Mouse (Mus musculus) thymus, postnatal 25 days (tissue): ENCODE data around the gene Ptgdr2.

Source experiments
- DNase-seq: peaks from one replicate; pipeline ENCODE4 v3.0.0; 2022

Ptgdr2 gene

GRCm38 (mm10) chr19:10936077-10936476 is 883 bp upstream of the Ptgdr2 start:
- no peak for DNase-seq

DNA sequence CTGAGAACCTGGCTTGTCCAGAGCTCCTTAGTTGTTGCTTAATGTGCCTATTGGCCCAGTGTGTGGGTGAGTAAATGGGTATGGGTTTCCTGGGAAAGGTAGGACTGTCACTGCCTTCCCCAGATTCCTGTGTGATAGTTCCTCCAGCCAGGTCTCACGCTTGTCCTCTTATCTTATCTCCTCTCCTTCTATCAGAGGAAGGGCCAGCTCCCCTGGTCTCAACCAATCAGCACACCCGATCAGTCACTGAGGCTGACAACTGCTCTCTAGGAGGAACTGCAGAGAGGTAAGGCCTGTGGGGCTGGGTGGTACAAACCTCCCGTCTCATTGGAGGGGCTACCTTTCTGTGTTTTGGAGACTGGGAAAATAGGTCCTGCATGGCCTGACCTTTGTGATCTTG is 1.8 kb downstream of the Ptgdr2 start:
- DNase-seq: no peak

DNA sequence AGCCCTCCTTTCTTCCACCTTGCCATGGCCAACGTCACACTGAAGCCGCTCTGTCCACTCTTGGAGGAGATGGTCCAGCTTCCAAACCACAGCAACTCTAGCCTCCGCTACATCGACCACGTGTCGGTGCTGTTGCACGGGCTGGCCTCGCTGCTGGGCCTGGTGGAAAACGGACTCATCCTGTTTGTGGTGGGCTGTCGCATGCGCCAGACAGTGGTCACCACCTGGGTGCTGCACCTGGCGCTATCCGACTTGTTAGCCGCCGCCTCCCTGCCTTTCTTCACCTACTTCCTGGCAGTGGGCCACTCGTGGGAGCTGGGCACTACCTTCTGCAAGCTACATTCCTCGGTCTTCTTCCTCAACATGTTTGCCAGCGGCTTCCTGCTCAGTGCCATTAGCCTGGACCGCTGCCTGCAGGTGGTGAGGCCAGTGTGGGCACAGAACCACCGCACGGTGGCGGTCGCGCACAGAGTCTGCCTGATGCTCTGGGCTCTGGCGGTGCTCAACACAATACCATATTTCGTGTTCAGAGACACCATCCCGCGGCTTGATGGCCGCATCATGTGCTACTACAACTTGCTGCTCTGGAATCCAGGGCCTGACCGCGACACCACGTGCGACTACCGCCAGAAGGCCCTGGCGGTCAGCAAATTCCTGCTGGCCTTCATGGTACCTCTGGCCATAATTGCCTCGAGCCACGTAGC is 3.3 kb downstream of the Ptgdr2 start:
- peak; percentile 58 for DNase-seq

DNA sequence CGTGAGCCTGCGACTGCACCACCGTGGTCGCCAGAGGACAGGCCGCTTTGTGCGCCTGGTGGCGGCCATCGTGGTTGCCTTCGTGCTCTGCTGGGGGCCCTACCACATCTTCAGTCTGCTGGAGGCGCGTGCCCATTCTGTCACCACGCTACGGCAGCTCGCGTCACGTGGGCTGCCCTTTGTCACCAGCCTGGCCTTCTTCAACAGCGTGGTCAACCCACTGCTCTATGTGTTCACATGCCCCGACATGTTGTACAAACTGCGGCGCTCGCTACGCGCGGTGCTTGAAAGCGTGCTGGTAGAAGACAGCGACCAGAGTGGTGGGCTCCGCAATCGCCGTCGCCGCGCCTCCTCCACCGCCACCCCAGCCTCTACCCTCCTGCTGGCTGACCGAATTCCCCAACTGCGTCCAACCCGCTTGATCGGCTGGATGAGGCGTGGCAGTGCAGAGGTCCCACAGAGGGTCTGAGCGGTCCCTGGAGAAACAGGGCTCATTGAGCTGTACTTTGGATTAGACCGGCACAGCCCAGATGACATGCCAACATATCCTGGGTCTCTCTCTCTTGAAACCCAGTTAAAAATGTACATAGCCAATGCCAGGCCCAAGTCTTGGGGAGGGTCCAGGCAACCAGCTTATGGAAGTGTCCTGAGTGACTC is 4.0 kb downstream of the Ptgdr2 start:
- DNase-seq: no peak

DNA sequence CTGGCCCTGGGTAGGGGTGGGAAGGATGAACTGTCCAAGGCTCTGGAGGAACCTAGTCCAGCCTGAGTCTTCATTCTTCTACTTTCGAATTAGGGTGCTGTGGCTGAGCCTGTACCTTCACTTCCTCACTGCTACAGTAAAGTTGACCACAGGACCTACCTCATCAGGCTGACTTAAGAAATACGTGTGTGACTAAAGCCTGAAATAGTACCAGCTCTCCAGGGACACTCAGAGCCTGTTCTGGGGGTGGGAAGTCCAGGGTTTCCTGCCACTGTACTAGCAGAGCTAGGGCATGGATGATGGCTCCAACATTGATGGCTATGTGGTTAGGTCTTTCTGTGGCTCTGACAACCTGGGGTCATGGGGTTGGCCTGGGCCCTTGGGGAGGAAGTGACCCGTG is 7.0 kb downstream of the Ptgdr2 start:
- no peak for DNase-seq

DNA sequence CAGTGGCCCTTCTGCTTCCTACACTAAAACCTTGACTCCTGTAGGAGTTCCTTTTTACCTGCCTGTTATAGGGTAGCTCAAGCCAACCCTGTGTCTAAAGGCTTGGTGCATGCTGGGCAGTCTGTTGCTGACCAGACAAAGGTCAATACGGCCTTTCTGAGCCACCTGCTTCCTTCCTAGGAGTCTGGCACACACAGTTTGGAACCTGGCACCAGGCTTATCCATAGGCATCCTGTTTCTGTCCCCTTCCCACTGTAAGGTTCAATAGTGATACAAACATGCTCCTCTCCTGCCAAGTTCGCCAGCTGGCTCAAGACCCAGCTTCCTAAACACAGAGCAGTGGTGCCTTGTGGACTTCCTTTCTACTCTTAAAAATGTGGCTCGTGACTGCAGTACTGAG is 9.5 kb downstream of the Ptgdr2 start:
- no peak for DNase-seq

DNA sequence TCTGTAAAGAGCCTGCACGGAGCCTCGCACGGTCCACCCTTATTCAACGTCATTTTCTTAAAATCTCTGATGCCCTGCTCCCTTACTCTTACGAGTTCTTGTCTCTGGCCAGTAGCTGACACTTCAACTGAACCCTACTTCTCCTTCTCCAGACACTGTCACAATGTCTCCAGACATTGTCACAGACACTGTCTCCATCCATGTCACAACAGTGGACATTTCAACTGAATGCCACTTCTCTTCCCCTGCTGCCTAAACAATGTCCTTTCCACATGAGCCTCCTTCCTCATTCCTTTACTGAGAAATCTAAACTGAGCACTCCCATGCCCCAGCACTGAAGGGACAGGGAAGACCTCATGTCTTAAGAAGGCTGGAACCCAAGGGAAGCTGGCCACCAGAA is 10.3 kb downstream of the Ptgdr2 start:
- DNase-seq: no peak

DNA sequence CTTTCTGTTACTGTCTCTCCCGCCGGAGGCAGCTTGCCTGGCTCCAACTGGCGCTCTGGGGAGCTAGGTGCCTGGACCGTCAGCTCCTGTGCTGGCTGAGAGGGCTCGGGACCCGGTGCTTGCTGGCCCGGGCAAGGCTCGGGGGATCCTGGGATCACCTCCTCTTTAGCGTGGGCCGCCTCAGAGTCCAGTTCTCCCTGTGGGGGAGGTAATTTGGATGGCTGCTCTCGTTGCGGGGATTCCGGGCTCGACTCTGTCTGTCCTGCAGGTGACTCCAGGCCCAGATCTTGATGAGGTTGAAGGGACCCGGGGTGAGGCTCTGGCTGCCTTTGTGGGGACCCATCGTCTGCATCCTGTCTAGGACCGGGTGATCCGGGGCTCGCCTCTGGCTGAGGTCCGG is 11.5 kb downstream of the Ptgdr2 start:
- DNase-seq: peak; percentile 12

GRCm38 (mm10) chr19:10949112-10949511 is 12.2 kb downstream of the Ptgdr2 start, which contains the start of gene Ccdc86:
Gene Ccdc86 (minus strand): TSS chr19:10949266.
- peak; percentile 94 for DNase-seq

- DNase-seq: no peak
These were observed 12.6 kb downstream of the Ptgdr2 start for GRCm38 (mm10) chr19:10949558-10949957.

DNA sequence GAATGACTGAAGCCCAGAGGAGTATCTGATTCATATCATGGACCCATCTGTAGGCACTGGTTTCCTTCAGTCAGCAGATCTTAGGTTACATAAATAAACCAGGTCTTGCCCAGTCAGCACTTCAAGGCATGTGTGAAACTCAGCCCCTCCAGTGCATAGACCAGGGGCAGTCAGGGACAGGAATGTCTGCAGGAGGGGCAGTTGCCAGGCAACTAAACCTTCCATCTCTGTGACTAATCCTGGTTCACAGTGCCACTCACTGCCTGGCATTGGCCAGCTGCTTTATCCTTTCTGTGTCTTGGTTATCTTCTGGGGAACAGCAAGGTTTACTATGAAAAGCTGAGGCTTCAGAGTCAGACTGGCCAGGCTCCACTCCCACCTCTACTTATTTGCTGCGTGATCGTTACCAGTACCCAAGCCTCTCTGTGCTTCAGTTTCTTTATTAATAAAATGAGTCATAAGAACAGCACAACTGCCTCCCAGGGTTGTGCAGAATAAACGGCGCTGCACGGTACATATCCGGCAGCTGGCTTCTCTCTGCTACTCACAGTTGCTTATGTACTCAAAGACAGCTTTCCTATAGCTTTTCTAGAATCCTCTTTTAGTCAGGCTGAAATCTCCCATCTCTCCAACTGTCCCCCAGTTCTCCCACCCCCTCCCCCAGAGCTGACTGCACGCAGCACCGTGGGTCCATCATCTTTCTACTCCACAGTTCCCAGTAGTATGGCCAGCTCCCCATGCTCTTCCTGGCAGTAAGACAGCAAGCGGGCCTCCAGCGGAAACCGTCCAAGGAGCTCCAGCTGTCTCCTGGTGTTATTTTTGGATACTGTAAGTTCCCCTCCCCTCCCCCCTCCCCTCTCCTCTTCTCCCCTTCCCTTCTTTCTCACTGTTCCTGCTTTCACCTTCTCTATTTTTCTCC is 15.3 kb downstream of the Ptgdr2 start:
- no peak for DNase-seq

- DNase-seq: peak; percentile 34
These were observed 22.4 kb downstream of the Ptgdr2 start for GRCm38 (mm10) chr19:10959085-10959977.

DNA sequence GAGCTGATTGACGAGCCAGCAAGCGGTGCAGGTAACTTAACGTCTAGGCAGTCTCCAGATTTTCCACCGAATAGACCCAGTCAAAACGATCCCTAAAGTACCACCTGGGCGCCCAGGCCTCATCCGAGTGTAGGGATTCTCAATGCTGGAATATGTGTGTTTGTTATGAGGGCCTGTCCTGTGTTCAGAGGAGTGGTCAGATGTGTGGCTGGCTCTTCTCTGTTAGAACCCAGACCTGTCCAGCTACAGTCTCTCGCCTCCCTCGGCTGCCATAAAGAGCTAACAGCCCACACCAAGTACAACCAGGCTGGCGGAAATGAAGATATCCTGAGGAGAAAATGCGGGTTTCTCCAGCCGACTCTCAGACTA is 23.0 kb downstream of the Ptgdr2 start:
- DNase-seq: no peak

DNA sequence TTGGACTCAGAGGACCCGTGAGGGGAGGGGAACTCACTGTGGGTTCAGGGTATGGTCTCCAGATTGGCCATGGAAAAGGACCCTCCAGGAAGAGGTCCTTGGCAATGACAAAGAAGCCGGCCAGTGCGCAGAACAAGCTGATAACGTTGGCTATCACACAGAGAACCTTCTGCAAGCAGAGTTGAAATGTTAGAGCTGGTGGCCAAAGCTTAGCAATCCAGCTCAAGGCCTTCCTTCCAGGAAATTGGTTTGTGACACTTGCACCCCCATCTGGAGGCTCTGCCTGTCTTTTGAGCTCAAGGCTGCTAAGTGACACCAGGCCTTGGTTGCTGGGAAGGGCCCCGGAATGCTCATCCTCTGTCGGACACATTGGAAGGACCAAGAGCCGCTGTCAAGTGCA is 28.8 kb downstream of the Ptgdr2 start:
- DNase-seq: no peak

DNA sequence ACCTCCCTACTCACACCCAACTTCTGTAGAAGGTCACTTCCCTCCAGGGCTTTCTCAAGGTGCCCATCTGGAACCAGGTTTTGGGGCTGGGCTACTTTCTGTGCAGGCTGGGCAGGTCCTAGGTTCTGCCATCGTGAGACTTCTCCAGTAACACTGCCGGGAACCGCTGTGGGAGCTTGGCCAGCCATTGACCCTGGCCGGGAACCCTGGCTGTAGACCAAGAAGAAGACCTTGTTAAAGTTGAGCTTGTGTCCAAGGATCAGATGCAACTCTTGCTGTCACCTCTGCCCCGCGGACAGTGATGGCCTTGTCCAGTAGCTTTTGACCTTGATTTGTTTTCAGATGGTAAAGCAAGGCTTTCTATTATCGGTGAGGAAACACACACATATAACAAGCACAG is 31.6 kb downstream of the Ptgdr2 start:
- no peak for DNase-seq

GRCm38 (mm10) chr19:10970457-10970856 is 33.5 kb downstream of the Ptgdr2 start:
- no peak for DNase-seq

DNA sequence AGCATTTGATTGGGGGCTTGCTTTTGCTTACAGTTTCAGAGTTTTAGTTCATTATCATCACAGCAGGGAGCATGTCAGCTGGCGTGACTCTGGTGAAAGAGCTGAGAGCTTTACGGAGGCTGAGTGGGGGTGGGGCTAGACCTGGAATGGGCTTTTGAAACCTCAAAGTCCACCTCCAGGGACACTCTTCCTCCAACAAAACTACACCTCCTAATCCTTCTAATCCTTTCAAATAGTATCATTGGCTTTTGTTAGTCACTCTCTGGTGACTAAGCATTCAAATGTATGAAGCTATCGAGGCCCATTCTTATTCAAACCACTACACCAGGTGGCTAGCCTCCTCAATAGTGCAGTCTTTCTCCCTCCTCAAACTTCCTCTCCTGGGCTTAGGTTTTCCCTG is 35.7 kb downstream of the Ptgdr2 start:
- DNase-seq: no peak

DNA sequence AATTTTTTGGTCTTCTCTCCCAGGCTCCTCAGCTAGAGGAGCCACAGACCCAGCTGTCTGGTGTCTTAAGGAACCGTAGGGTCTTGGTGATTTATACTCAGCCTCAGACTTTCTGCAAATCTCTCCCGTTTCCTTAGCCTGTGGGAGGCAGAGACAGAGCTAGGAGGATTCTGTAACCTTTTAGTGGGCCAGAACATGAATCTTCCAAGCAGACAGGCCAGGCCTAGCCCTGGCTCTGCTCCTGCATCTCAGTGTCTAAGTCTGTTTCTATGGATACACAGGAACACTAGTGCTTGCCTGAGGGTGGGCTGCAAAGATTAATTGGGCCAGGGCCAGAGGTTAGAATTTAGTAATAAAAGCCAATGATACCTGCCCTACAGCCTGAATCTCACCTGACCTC is 36.2 kb downstream of the Ptgdr2 start:
- no peak for DNase-seq

GRCm38 (mm10) chr19:10974238-10974865 is 37.4 kb downstream of the Ptgdr2 start, which contains the start of gene Ms4a10:
Gene Ms4a10 (minus strand): TSS chr19:10974670.
- no peak for DNase-seq

GRCm38 (mm10) chr19:10975187-10975586 is 38.2 kb downstream of the Ptgdr2 start:
- DNase-seq: no peak

GRCm38 (mm10) chr19:10976318-10976717 is 39.4 kb downstream of the Ptgdr2 start:
- peak; percentile 19 for DNase-seq
